Mouse (Mus musculus): ENCODE measurements around the gene U2af1l4. TPM values are rescaled to one million over a fixed set of nuclear protein-coding genes. Genes with fewer than 3 reads are reported as not detected.

Gene U2af1l4
- total RNA-seq, 2 experiments from 2014 or later, result 63.8 to 65.6 TPM

GRCm38 (mm10) chr7:30581547-30581946 lies 18.4 kb downstream of the U2af1l4 start:
- intact Hi-C loops (cut with DNase I), result no loop called here
- no peak for DNase-seq

GRCm38 (mm10) chr7:30584339-30584738 lies 21.2 kb downstream of the U2af1l4 start:
- no peak for DNase-seq
- intact Hi-C loops (cut with DNase I), result no loop called here

- no peak for DNase-seq
- intact Hi-C loops (cut with DNase I), result no loop called here
Measured at GRCm38 (mm10) chr7:30585170-30585569, 22.1 kb downstream of the U2af1l4 start.

GRCm38 (mm10) chr7:30586455-30587020 lies 23.4 kb downstream of the U2af1l4 start:
- intact Hi-C loops (cut with DNase I), result no loop called here
- DNase-seq, result no peak

GRCm38 (mm10) chr7:30587842-30588667 lies 25.0 kb downstream of the U2af1l4 start:
- intact Hi-C loops (cut with DNase I), result loop anchor here (1.0 to 2.0 kb wide), 2 partner anchors 24 to 271 kb away; no protein-coding TSS in a partner anchor
- DNase-seq, result peak in 1 of 2 experiments; percentile 47

- intact Hi-C loops (cut with DNase I), result loop anchor here (1.0 to 2.0 kb wide), 3 partner anchors 19 to 270 kb away; no protein-coding TSS in a partner anchor
- peak; percentile 95 to 97 for DNase-seq
Measured at GRCm38 (mm10) chr7:30588676-30589434, 25.8 kb downstream of the U2af1l4 start, which contains the start of gene Kmt2b. Kmt2b (minus strand) TSS chr7:30588726.

- DNase-seq, result peak; percentile 88 to 90
- intact Hi-C loops (cut with DNase I), result loop anchor here (1.0 to 2.0 kb wide), 3 partner anchors 19 to 269 kb away; no protein-coding TSS in a partner anchor
Measured at GRCm38 (mm10) chr7:30589435-30590301, 26.6 kb downstream of the U2af1l4 start.

- no peak for DNase-seq
- intact Hi-C loops (cut with DNase I), result loop anchor here (1.0 kb wide), 1 partner anchor 22 kb away; no protein-coding TSS in a partner anchor
Measured at GRCm38 (mm10) chr7:30590927-30591604, 28.0 kb downstream of the U2af1l4 start.

- DNase-seq, result no peak
- intact Hi-C loops (cut with DNase I), result no loop called here
Measured at GRCm38 (mm10) chr7:30591605-30591951, 28.5 kb downstream of the U2af1l4 start.

- no peak for DNase-seq
- intact Hi-C loops (cut with DNase I), result no loop called here
Measured at GRCm38 (mm10) chr7:30592772-30593423, 29.8 kb downstream of the U2af1l4 start.

GRCm38 (mm10) chr7:30593579-30594509 lies 30.7 kb downstream of the U2af1l4 start:
- intact Hi-C loops (cut with DNase I), result no loop called here
- no peak for DNase-seq

GRCm38 (mm10) chr7:30594510-30595024 lies 31.5 kb downstream of the U2af1l4 start:
- intact Hi-C loops (cut with DNase I), result no loop called here
- DNase-seq, result no peak

GRCm38 (mm10) chr7:30596093-30596492 lies 33.0 kb downstream of the U2af1l4 start:
- intact Hi-C loops (cut with DNase I), result no loop called here
- DNase-seq, result no peak

- no peak for DNase-seq
- intact Hi-C loops (cut with DNase I), result no loop called here
Measured at GRCm38 (mm10) chr7:30596811-30597210, 33.7 kb downstream of the U2af1l4 start.

- intact Hi-C loops (cut with DNase I), result no loop called here
- no peak for DNase-seq
Measured at GRCm38 (mm10) chr7:30598786-30599185, 35.7 kb downstream of the U2af1l4 start, which contains the start of gene Zbtb32. Zbtb32 (minus strand) TSS chr7:30598909.

GRCm38 (mm10) chr7:30599933-30600353 lies 36.8 kb downstream of the U2af1l4 start:
- intact Hi-C loops (cut with DNase I), result loop anchor here (10.0 kb wide), 1 partner anchor 225 kb away; no protein-coding TSS in a partner anchor

GRCm38 (mm10) chr7:30600651-30601050 lies 37.5 kb downstream of the U2af1l4 start:
- intact Hi-C loops (cut with DNase I), result loop anchor here (10.0 kb wide), 1 partner anchor 226 kb away; no protein-coding TSS in a partner anchor
- no peak for DNase-seq

More at GRCm38 (mm10) chr7:30599933-30600353, 36.8 kb downstream of the U2af1l4 start:
- peak; percentile 80 to 89 for DNase-seq

Data from heart, postnatal 14 days (tissue).